Mouse (Mus musculus) brain, embryonic 14.5 days (tissue): Measurements from ENCODE around the gene Gnai3.

ENCODE experiments used
- CTCF ChIP-seq: fragments of 200-500 bp; IDR thresholded peaks from 2 replicates; pipeline ENCODE4 v1.5.1; 2012; ENCODE audit warnings: inconsistent platforms, mild to moderate bottlenecking, moderate library complexity, borderline replicate concordance; ENCODE audit not compliant: insufficient read depth, insufficient read length; ENCODE audit errors: extremely low read depth
- POLR2A ChIP-seq: fragments of 200-500 bp; IDR thresholded peaks from 2 replicates; pipeline ENCODE4 v1.6.1; 2012; ENCODE audit warnings: mild to moderate bottlenecking, inconsistent platforms, borderline replicate concordance; ENCODE audit not compliant: poor library complexity, insufficient read depth, insufficient read length, severe bottlenecking; ENCODE audit errors: extremely low read depth

GRCm38 (mm10) chr3:108164807-108165206 lies 18.9 kb upstream of the Gnai3 start:
- peak; percentile 99 for TF ChIP-seq CTCF
- TF ChIP-seq POLR2A = no peak
